ENCODE assay signal across 10 mouse cellular contexts in genomic region chr14:123371522-123371921, GRCm38 (mm10).
A peak's percentile ranks its signal among the peaks of the same experiment; 100 is the strongest.
DNase-seq lines count a peak whose midpoint lies in the region; ATAC-seq lines count a peak whose summit lies in the region.
"Had no signal": no experiment of that assay in that cellular context is flagged by ENCODE, and none has a peak within 500 bp of the region (broad histone marks: within the 10 kb centered on the region; RNA-seq: fewer than 3 reads in every experiment).

No protein-coding gene starts in this region.

- H3K27me3 ChIP-seq in intestine, embryonic 15.5 days (replicated peaks) = no peaks in the 10 kb centered on the region
- H3K27me3 ChIP-seq in stomach, embryonic 15.5 days (replicated peaks) = no peaks in the 10 kb centered on the region
- H3K27me3 ChIP-seq: embryonic facial prominence, embryonic 13.5 days had no signal

- no peak overlapping the region for H3K4me3 ChIP-seq in intestine, embryonic 15.5 days (replicated peaks)
- no peak overlapping the region for H3K4me3 ChIP-seq in stomach, embryonic 15.5 days (replicated peaks)
- H3K4me3 ChIP-seq: embryonic facial prominence, embryonic 13.5 days had no signal

- no peaks in the 10 kb centered on the region for H3K4me1 ChIP-seq in intestine, embryonic 15.5 days (replicated peaks)
- no peaks in the 10 kb centered on the region for H3K4me1 ChIP-seq in stomach, embryonic 15.5 days
- H3K4me1 ChIP-seq: embryonic facial prominence, embryonic 13.5 days had no signal

- no peaks in the 10 kb centered on the region for H3K9me3 ChIP-seq in intestine, embryonic 15.5 days
- H3K9me3 ChIP-seq in stomach, embryonic 15.5 days = no peaks in the 10 kb centered on the region
- H3K9me3 ChIP-seq: embryonic facial prominence, embryonic 13.5 days had no signal

- peak; percentile 67; the same call in 1 of the 2 replicates for ATAC-seq in intestine, embryonic 15.5 days
- peak; percentile 77; the same call in 1 of the 2 replicates for ATAC-seq in stomach, embryonic 15.5 days (ENCODE audit: insufficient read depth, low FRiP score, low read depth)

- DNase-seq in left cerebral cortex, postnatal 4 days = peak; percentile 9
- no peak for DNase-seq in left cerebral cortex, adult 18-20 months (ENCODE audit: low spot score in 2 of 2)
- peak; percentile 35 for DNase-seq in Muller cell, postnatal 12 days (ENCODE audit: inconsistent ontology term)
- peak; percentile 14 for DNase-seq in embryo, embryonic 11.5 days (ENCODE audit: low read depth, low spot score)
- no peak for DNase-seq in natural killer cell, adult 2 months (ENCODE audit: low spot score in 2 of 2)
- DNase-seq in testis, postnatal 10 days (ENCODE audit: low spot score) = no peak

- H3K4me2 ChIP-seq in intestine, embryonic 15.5 days (replicated peaks) = no peak overlapping the region
- H3K4me2 ChIP-seq in stomach, embryonic 15.5 days = no peak overlapping the region
- H3K4me2 ChIP-seq: embryonic facial prominence, embryonic 13.5 days had no signal

- no peaks in the 10 kb centered on the region for H3K36me3 ChIP-seq in intestine, embryonic 15.5 days
- no peaks in the 10 kb centered on the region for H3K36me3 ChIP-seq in stomach, embryonic 15.5 days
- H3K36me3 ChIP-seq: embryonic facial prominence, embryonic 13.5 days had no signal

- WGBS in intestine, embryonic 15.5 days = 11% methylated on average over 9 of the region's 9 CpGs
- 16% methylated on average over 9 of the region's 9 CpGs for WGBS in stomach, embryonic 15.5 days

- no peak overlapping the region for H3K9ac ChIP-seq in intestine, embryonic 15.5 days
- no peak overlapping the region for H3K9ac ChIP-seq in stomach, embryonic 15.5 days
- H3K9ac ChIP-seq: embryonic facial prominence, embryonic 13.5 days had no signal

- intact Hi-C loops in left cerebral cortex, postnatal 4 days (cut with DNase I) = loop anchor here (5.0 kb wide), 1 partner anchor 826 kb away; no protein-coding TSS in a partner anchor

- H3K27ac ChIP-seq in intestine, embryonic 15.5 days = no peak overlapping the region
- no peak overlapping the region for H3K27ac ChIP-seq in stomach, embryonic 15.5 days
- H3K27ac ChIP-seq: embryonic facial prominence, embryonic 13.5 days; macrophage had no signal

Comparison
In these comparisons a context has a peak if more than half of its experiments do, and no peak if none do; other contexts are left out.
1. DNase-seq: peak in left cerebral cortex, postnatal 4 days (single experiment), Muller cell, postnatal 12 days (single experiment) and embryo, embryonic 11.5 days (single experiment); none in left cerebral cortex, adult 18-20 months (0 of 2), natural killer cell, adult 2 months (0 of 2) and testis, postnatal 10 days (single experiment).